Mouse (Mus musculus) embryonic facial prominence, embryonic 15.5 days (tissue): Measurements from ENCODE around the gene Tnfrsf25. TPM values are rescaled to one million over a fixed set of nuclear protein-coding genes. Genes with fewer than 3 reads are reported as not detected.
A peak's percentile ranks its signal among the peaks of the same experiment; 100 is the strongest.

Experiments
- ATAC-seq: fragments of 200-750 bp; cut with Nextera tagmentation; 2 replicates; pipeline ENCODE4 v1.8.0; 2017; ENCODE audit warnings: low read depth, moderate TSS enrichment; ENCODE audit not compliant: insufficient number of reproducible peaks, low FRiP score, low TSS enrichment
- H3K27ac ChIP-seq: fragments of 300-500 bp; sonication (generic); replicated peaks from 2 replicates; pipeline ENCODE4 v1.5.1; 2015; ENCODE audit warnings: mild to moderate bottlenecking, inconsistent platforms
- H3K27me3 ChIP-seq: fragments of 300-500 bp; sonication (generic); 2 replicates; pipeline ENCODE4 v1.6.1; 2015; ENCODE audit warnings: inconsistent platforms
- H3K36me3 ChIP-seq: fragments of 300-500 bp; sonication (generic); 2 replicates; pipeline ENCODE4 v1.6.1; 2015; ENCODE audit warnings: mild to moderate bottlenecking, inconsistent platforms
- H3K4me1 ChIP-seq: fragments of 300-500 bp; sonication (generic); 2 replicates; pipeline ENCODE4 v1.6.1; 2015; ENCODE audit warnings: inconsistent platforms
- H3K4me2 ChIP-seq: fragments of 300-500 bp; sonication (generic); replicated peaks from 2 replicates; pipeline ENCODE4 v1.6.1; 2015; ENCODE audit warnings: mild to moderate bottlenecking, inconsistent platforms
- H3K4me3 ChIP-seq: fragments of 300-500 bp; sonication (generic); replicated peaks from 2 replicates; pipeline ENCODE4 v1.5.1; 2015; ENCODE audit warnings: mild to moderate bottlenecking, inconsistent platforms
- H3K9ac ChIP-seq: fragments of 300-500 bp; sonication (generic); 2 replicates; pipeline ENCODE4 v1.6.1; 2015; ENCODE audit warnings: inconsistent platforms
- H3K9me3 ChIP-seq: fragments of 300-500 bp; sonication (generic); replicated peaks from 2 replicates; pipeline ENCODE4 v1.6.1; 2016; ENCODE audit warnings: inconsistent platforms
- WGBS: fragments of 180-500 bp; shearing (Covaris S2); methylation state at CpG from one replicate; pipeline ENCODE4 v1.1.7; 2015; 5-methylcytosine and 5-hydroxymethylcytosine counted together
- polyA plus RNA-seq: library from polyadenylated mRNA; unstranded; fragments of >200 nt; fragmentation: Nextera tagmentation; extraction: Ambion mirVana; gene quantifications from 2 replicates; pipeline ENCODE4 v1.2.1, GENCODE M21; 2015

Tnfrsf25 gene
- polyA plus RNA-seq, 1 experiment from 2014 or later, result 1.5 TPM

DNA sequence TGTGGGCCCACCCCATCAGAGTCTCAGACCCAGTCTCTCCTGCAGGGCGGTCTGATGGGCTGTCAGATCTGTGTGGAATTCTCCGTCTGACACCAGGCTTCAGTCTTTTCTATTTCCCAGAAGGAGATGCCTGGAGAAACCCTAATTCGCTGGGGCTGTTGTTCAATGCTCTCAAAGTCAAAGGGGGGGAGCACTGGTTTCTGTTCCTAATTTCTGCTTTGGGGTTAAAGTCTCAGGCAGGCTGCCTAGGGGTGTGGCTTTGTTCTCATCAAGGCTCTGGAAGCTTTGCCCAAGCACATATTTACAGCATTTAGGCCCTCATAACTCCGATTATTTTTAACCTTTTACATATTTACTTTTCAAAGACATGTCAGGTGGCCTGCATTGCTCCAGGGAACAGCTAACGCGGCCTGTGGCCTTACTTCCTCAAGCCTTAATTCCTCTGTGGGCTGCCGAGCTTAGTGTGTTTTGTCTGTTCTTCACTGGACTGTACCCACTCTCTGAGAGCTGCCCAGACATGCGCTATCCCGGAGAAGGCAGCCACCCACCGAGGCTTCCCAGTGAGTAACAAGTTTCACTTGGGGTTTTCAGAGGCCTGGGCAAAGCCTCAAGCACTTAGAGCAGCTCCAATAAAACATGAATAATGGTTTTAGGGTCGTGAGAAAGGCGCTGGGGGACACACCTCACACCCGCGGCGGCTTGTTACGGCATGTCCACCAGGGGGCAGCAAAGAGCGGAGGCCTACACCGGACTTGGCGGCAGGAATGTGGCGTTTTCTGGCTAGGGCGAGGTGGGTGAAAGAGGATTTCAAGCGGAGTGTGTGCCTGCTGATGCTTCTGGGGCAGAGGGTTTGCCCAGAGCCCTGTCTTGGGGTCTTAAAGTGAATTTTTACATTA lies 49.5 kb downstream of the Tnfrsf25 start:
- Histone ChIP-seq H3K27ac (0 out of 2 replicates have a peak overlapping the region, but pooled peaks have one; percentile 53), H3K9ac (no peak overlapping the region), H3K9me3 (no peaks in the 10 kb centered on the region), H3K36me3 (no peaks in the 10 kb centered on the region), H3K4me3 (no peak overlapping the region), H3K4me1 (peaks cover 13% of the 10 kb centered on the region), H3K4me2 (peak overlapping the region; percentile 27), H3K27me3 (peaks cover 36% of the 10 kb centered on the region)
- 14% methylated on average over 22 of the region's 22 CpGs for WGBS
- no peak for ATAC-seq

DNA sequence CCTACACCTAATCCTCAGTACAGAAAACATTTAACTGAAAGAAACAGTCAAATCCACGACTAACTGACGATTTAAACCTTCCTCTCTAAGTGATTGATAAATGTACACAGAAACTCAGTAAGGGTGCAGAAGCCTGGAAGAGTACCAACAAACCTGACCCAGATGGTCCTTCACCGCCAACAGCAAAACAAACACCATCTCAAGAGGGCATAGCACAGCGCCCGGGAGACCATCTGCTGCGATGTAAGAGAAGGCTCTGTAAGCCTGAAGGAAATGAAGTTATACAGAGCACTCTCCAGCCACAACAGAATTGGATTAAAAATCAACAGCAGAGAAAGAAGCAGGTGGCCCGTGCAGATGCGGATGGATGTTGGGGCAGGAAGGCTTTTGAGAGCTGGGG lies 52.3 kb downstream of the Tnfrsf25 start:
- Histone ChIP-seq H3K27ac (no peak overlapping the region), H3K36me3 (no peaks in the 10 kb centered on the region), H3K9ac (no peak overlapping the region), H3K27me3 (0 out of 2 replicates have a peak, but pooled peaks cover 8% of the 10 kb centered on the region), H3K4me2 (no peak overlapping the region), H3K4me3 (no peak overlapping the region), H3K4me1 (peaks cover 13% of the 10 kb centered on the region), H3K9me3 (no peaks in the 10 kb centered on the region)
- WGBS, result 55% methylated on average over 8 of the region's 8 CpGs
- ATAC-seq, result no peak

DNA sequence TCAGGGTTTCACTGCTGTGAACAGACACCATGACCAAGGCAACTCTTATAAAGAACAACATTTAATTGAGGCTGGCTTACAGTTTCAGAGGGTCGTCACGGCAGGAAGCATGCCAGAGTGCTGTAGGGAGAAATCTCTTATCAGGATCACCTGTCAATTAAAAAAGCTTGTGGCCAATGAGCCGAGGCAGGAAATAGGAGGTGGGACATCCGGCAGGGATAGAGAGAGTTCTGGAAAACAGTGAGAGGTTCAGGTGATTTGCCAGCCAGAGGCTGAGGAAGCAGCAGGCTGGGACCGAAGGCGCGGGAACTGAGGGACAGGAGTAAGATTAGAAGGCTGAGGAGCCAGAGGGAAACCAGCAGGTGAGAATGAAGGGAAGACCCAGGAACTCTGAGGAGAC lies 53.4 kb downstream of the Tnfrsf25 start:
- Histone ChIP-seq H3K36me3 (no peaks in the 10 kb centered on the region), H3K4me3 (no peak overlapping the region), H3K9ac (no peak overlapping the region), H3K27me3 (0 out of 2 replicates have a peak, but pooled peaks cover 4% of the 10 kb centered on the region), H3K27ac (no peak overlapping the region), H3K4me2 (no peak overlapping the region), H3K9me3 (no peaks in the 10 kb centered on the region), H3K4me1 (peaks cover 13% of the 10 kb centered on the region)
- no peak for ATAC-seq
- 74% methylated on average over 7 of the region's 7 CpGs for WGBS

Other genes with a start within 250 kb of the Tnfrsf25 start
- 57.8 and 61.5 TPM in 2 replicates for gene Dnajc11, start 182.2 kb upstream of the Tnfrsf25 start, polyA plus RNA-seq
- gene Thap3, start 126.9 kb upstream of the Tnfrsf25 start, polyA plus RNA-seq, result 53.8 and 60.4 TPM in 2 replicates
- 34.6 and 35.1 TPM in 2 replicates for gene Phf13, start 119.7 kb upstream of the Tnfrsf25 start, polyA plus RNA-seq
- gene Klhl21, start 107.1 kb upstream of the Tnfrsf25 start, polyA plus RNA-seq, result 18.8 TPM in 2 replicates
- 20.6 TPM in 2 replicates for gene Zbtb48, start 88.3 kb upstream of the Tnfrsf25 start, polyA plus RNA-seq
- gene Tas1r1, start 77.4 kb upstream of the Tnfrsf25 start, polyA plus RNA-seq, result 1.2 TPM in 2 replicates
- gene Nol9, start 76.6 kb upstream of the Tnfrsf25 start, polyA plus RNA-seq, result 31.0 and 32.4 TPM in 2 replicates
- 20.8 and 21.3 TPM in 2 replicates for gene Plekhg5, start 43.4 kb upstream of the Tnfrsf25 start, polyA plus RNA-seq
- 7.5 TPM in 2 replicates for gene Espn, start 36.4 kb downstream of the Tnfrsf25 start, polyA plus RNA-seq
- 1.6 and 1.9 TPM in 2 replicates for gene Hes2, start 42.9 kb downstream of the Tnfrsf25 start, polyA plus RNA-seq
- 65.5 and 77.0 TPM in 2 replicates for gene Acot7, start 62.2 kb downstream of the Tnfrsf25 start, polyA plus RNA-seq
- 29.0 and 35.7 TPM in 2 replicates for gene Gpr153, start 158.3 kb downstream of the Tnfrsf25 start, polyA plus RNA-seq
- not detected in 2 replicates for gene Hes3, start 175.7 kb downstream of the Tnfrsf25 start, polyA plus RNA-seq
- 23.5 and 26.7 TPM in 2 replicates for gene Icmt, start 181.3 kb downstream of the Tnfrsf25 start, polyA plus RNA-seq
- 0.23 and 0.72 TPM in 2 replicates for gene Rnf207, start 203.1 kb downstream of the Tnfrsf25 start, polyA plus RNA-seq
- 342 and 365 TPM in 2 replicates for gene Rpl22, start 209.8 kb downstream of the Tnfrsf25 start, polyA plus RNA-seq
- 0.76 and 1.2 TPM in 2 replicates for gene Chd5, start 222.7 kb downstream of the Tnfrsf25 start, polyA plus RNA-seq